Mouse (Mus musculus) forebrain, postnatal 0 days (tissue): Measurements from ENCODE around the gene Mapk8ip2. TPM values are rescaled to one million over a fixed set of nuclear protein-coding genes. Genes with fewer than 3 reads are reported as not detected.
"Not testable (repeated sequence)": the region's sequence is repeated elsewhere in the genome, so short reads cannot be mapped to it uniquely, and the experiment has no call there.

Experiments used
- ATAC-seq: fragments of 200-750 bp; cut with Nextera tagmentation; 2 replicates; pipeline ENCODE4 v1.8.0; 2017; ENCODE audit warnings: mild to moderate bottlenecking, moderate library complexity
- DNase-seq: peaks from one replicate; pipeline ENCODE4 v3.0.0-alpha.2; 2015
- H3K27ac ChIP-seq: fragments of 300-500 bp; sonication (generic); 2 replicates; pipeline ENCODE4 v1.5.1; 2014; ENCODE audit warnings: low read depth, mild to moderate bottlenecking, antibody characterized with exemption, low read length, moderate library complexity, mixed read lengths
- H3K27me3 ChIP-seq: fragments of 300-500 bp; sonication (generic); 2 replicates; pipeline ENCODE4 v1.6.1; 2014; ENCODE audit warnings: mild to moderate bottlenecking, low read length, mixed read lengths; ENCODE audit not compliant: insufficient read depth
- H3K36me3 ChIP-seq: fragments of 300-500 bp; sonication (generic); 2 replicates; pipeline ENCODE4 v1.6.1; 2014; ENCODE audit warnings: mild to moderate bottlenecking, moderate library complexity; ENCODE audit not compliant: insufficient read depth
- H3K4me1 ChIP-seq: fragments of 300-500 bp; sonication (generic); 2 replicates; pipeline ENCODE4 v1.6.1; 2014; ENCODE audit warnings: antibody characterized with exemption; ENCODE audit not compliant: insufficient read depth
- H3K4me2 ChIP-seq: fragments of 300-500 bp; sonication (generic); 2 replicates; pipeline ENCODE4 v1.6.1; 2014; ENCODE audit warnings: low read depth, mild to moderate bottlenecking, moderate library complexity
- H3K4me3 ChIP-seq: fragments of 300-500 bp; sonication (generic); 2 replicates; pipeline ENCODE4 v1.5.1; 2014; ENCODE audit warnings: low read depth, low read length, mixed read lengths
- H3K9ac ChIP-seq: fragments of 300-500 bp; sonication (generic); 2 replicates; pipeline ENCODE4 v1.6.1; 2014; ENCODE audit warnings: mild to moderate bottlenecking
- H3K9me3 ChIP-seq: fragments of 300-500 bp; sonication (generic); 2 replicates; pipeline ENCODE4 v1.6.1; 2016; ENCODE audit warnings: low read length
- CTCF ChIP-seq: sonication (generic); IDR thresholded peaks from 2 replicates; pipeline ENCODE4 v1.5.1; 2016; ENCODE audit warnings: antibody characterized with exemption, control low read depth, low read depth
- WGBS: fragments of 180-500 bp; shearing (Covaris S2); extraction: QIAGEN DNeasy Blood & Tissue Kit; methylation state at CpG from one replicate; pipeline ENCODE4 v1.1.7; 2014; 5-methylcytosine and 5-hydroxymethylcytosine counted together
- polyA plus RNA-seq: library from polyadenylated mRNA; unstranded; fragments of >200 nt; fragmentation: Nextera tagmentation; extraction: Ambion mirVana; gene quantifications from 2 replicates; pipeline ENCODE4 v1.2.1, GENCODE M21; 2015
- total RNA-seq: library from RNA; depleted of rRNA; stranded (reverse); fragments of >200 nt; gene quantifications from 2 replicates; pipeline ENCODE4 v1.2.3, GENCODE M21; 2014

Gene Mapk8ip2
- total and polyA plus RNA-seq, 2 experiments from 2014 or later, result 70.9 to 95.8 TPM

GRCm38 (mm10) chr15:89425711-89426121 lies 28.0 kb upstream of the Mapk8ip2 start, which contains the start of gene Cpt1b:
Gene Cpt1b, minus strand, starts transcription at chr15:89425863.
- ATAC-seq (no peak), DNase-seq (no peak)
- 47% methylated on average over 6 of the region's 6 CpGs for WGBS
- no peak within 1 kb of the TSS for H3K4me2 ChIP-seq
- peaks cover 10% of the 10 kb centered on the region; the same call in 1 of the 2 replicates for H3K4me1 ChIP-seq
- H3K9ac ChIP-seq, result no peak within 1 kb of the TSS
- H3K27me3 ChIP-seq, result no peaks in the 10 kb centered on the region
- H3K27ac ChIP-seq, result no peak within 1 kb of the TSS
- TF ChIP-seq CTCF, result no peak
- H3K36me3 ChIP-seq, result peaks cover 28% of the 10 kb centered on the region
- H3K9me3 ChIP-seq, result no peaks in the 10 kb centered on the region
- H3K4me3 ChIP-seq, result no peak within 1 kb of the TSS

DNA sequence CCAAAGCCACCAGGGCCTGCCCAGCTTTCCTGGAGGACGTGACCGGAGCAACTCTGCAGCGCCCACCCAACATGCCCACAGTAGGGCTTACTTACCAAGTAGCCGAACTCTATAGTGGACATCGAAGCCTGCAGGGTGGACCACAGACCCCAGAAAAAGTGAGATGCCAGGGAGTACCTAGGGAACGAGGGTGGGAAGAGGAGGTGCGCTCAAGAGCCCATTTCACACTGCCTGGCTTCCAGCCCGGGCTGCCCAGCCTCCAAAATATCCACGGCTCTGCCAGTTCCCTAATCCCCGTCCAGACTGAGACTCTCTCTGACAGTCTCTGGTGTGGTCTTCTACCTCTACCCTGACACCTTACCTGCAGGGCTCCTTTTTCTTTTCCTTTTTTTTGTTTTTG lies 27.0 kb upstream of the Mapk8ip2 start:
- no peaks in the 10 kb centered on the region for H3K27me3 ChIP-seq
- no peak overlapping the region for H3K27ac ChIP-seq
- whole genome bisulfite sequencing, result 83% methylated on average over 10 of the region's 10 CpGs

DNA sequence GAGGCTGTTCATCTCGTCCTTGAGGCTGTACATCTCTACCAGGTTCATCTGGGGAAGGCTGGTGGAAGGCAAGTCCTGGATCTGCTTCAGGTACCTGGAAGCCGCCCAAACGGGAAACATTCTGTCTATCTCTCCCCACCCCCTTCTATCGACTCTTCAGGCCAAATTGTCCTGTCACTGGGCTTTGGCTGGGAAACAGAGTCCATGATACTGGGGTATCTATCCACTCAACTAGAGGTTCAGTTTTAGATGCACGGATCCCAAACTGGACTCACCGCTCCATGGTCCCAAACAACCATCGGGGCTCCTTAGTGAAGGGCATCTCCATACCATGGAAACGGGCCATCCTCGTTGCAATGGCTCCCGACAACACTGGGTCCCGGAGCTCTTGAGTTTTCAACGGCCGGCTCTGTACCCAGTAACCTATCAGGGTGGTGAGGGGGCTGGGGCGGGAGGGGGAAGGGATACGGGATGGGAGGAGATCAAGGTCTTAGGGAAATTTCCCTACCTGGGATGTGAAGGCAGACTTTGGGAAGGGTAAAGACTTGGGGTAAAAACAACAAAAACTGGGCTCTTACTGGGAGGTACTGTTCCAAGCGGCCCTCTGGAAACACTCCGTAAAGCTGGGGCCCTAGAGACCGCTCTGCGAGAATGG lies 25.4 kb upstream of the Mapk8ip2 start:
- no peak overlapping the region for H3K27ac ChIP-seq

More for the DNA sequence above, 27.0 kb upstream of the Mapk8ip2 start:
- TF ChIP-seq CTCF, result no peak
- H3K4me1 ChIP-seq, result peaks cover 10% of the 10 kb centered on the region; the same call in 1 of the 2 replicates
- ATAC-seq (no peak), DNase-seq (no peak)
- no peak overlapping the region for H3K9ac ChIP-seq
- peaks cover 28% of the 10 kb centered on the region for H3K36me3 ChIP-seq
- H3K9me3 ChIP-seq, result no peaks in the 10 kb centered on the region
- no peak overlapping the region for H3K4me2 ChIP-seq
- H3K4me3 ChIP-seq, result no peak overlapping the region

DNA sequence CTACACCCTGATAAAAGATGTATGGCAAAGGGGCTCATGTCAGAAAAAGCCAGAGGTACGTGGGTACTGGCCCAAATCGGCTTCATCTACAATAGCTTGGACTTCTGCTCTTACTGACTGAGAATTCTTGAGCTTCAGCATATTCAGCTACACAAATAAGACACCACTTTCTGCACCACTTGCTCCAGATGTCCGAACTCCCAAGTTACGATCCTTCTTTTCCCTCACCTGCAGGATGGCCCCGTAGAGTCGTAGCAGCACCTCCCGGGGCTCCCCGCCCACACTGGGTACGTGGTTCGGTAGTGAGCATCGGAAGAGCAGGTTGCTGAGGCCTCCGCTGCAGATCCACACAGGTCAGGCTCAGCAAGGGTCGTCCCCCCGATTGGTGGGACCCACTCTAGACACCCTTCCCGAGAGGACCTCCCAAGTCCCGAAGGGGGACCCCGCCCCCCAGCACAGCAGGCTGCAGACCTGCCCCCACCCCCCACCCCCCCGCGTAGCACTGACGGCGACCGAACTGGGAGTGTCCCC lies 24.8 kb upstream of the Mapk8ip2 start:
- Histone ChIP-seq H3K27me3 (no peaks in the 10 kb centered on the region), H3K4me1 (peaks cover 10% of the 10 kb centered on the region; the same call in 1 of the 2 replicates), H3K9ac (peak overlapping the region; percentile 74), H3K36me3 (peaks cover 23% of the 10 kb centered on the region), H3K9me3 (no peaks in the 10 kb centered on the region), H3K27ac (peak overlapping the region; percentile 42; the same call in 1 of the 2 replicates), H3K4me2 (peak overlapping the region; percentile 95), H3K4me3 (peak overlapping the region; percentile 65)
- TF ChIP-seq CTCF, result no peak
- peak; percentile 15 for ATAC-seq
- 4% methylated on average over 22 of the region's 22 CpGs for WGBS
- peak; percentile 35 for DNase-seq

More for the DNA sequence above, 25.4 kb upstream of the Mapk8ip2 start:
- Histone ChIP-seq H3K27me3 (no peaks in the 10 kb centered on the region), H3K36me3 (peaks cover 23% of the 10 kb centered on the region), H3K4me1 (peaks cover 10% of the 10 kb centered on the region; the same call in 1 of the 2 replicates), H3K9me3 (no peaks in the 10 kb centered on the region), H3K4me2 (peak overlapping the region; percentile 95), H3K9ac (0 out of 2 replicates have a peak overlapping the region, but pooled peaks have one; percentile 74), H3K4me3 (peak overlapping the region; percentile 65)
- no peak for ATAC-seq
- no peak for DNase-seq
- WGBS, result 83% methylated on average over 19 of the region's 19 CpGs
- TF ChIP-seq CTCF, result no peak

DNA sequence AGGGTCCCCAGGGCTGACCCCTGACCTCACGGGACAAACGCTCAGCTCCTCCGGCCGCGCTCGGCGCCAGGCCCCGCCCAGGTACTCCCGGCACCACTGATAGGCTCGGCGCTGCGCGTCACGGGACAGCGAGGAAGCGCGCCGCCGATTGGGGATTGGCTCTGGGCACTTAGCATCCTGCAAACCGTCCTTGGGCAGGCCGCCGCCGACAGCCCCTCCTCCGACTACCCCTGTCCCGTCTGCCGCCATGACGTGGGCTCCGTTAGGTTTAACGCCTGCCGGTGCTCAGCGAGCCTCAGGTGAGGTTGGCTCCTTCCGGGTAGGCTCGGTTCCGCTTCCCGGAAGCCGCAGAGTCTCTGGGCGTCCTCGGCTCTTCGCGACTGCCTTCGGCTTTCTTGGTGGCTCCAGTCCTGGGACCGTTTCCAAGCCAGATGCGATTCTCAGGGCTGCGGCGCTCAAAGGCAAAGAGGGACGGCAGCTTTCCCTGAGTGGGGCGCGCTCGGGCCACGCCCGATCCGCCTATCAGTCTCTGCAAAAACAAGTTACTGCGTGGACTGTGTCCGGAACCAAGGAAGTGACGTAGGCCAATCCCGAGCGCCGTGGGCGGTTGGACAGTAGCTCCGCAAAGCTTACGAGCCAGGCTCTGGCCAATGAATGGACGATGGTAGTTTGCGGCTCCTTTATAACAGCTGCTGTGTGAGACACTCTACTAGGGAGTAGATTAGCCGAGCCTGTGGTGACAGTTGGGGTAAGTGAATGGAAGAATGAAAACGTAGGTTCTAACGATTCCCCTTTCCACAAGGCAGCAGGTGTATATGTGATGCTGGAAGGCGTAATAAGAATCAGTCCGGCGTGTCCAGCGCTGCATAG lies 24.1 kb upstream of the Mapk8ip2 start, which contains the start of the genes C730034F03Rik, Gm44502 and Chkb:
Gene C730034F03Rik (plus strand): TSS at position 238 of the 870 bp plus-strand sequence.
Gene Gm44502 (minus strand): TSS at position 345 of the 870 bp plus-strand sequence.
Gene Chkb (minus strand): TSS at position 557 of the 870 bp plus-strand sequence.
- Histone ChIP-seq H3K9me3 (no peaks in the 10 kb centered on the region), H3K4me2 (peak within 1 kb of the TSS; percentile 95), H3K27ac (peak within 1 kb of the TSS; percentile 89), H3K9ac (peak within 1 kb of the TSS; percentile 74), H3K36me3 (peaks cover 23% of the 10 kb centered on the region), H3K4me3 (peak within 1 kb of the TSS; percentile 65), H3K27me3 (no peaks in the 10 kb centered on the region), H3K4me1 (peaks cover 10% of the 10 kb centered on the region; the same call in 1 of the 2 replicates)
- WGBS, result under 1% methylated on average over 70 of the region's 70 CpGs
- DNase-seq (peak; percentile 95), ATAC-seq (peak; percentile 95)
- no peak; the same call in 1 of the 2 replicates for TF ChIP-seq CTCF

GRCm38 (mm10) chr15:89430341-89430740 lies 23.4 kb upstream of the Mapk8ip2 start:
- Histone ChIP-seq H3K4me3 (peak overlapping the region; percentile 65), H3K27ac (peak overlapping the region; percentile 89), H3K36me3 (peaks cover 23% of the 10 kb centered on the region), H3K9me3 (no peaks in the 10 kb centered on the region), H3K27me3 (no peaks in the 10 kb centered on the region), H3K4me1 (peaks cover 10% of the 10 kb centered on the region; the same call in 1 of the 2 replicates), H3K9ac (peak overlapping the region; percentile 74), H3K4me2 (peak overlapping the region; percentile 95)
- DNase-seq (no peak), ATAC-seq (no peak)
- peak; percentile 41 for TF ChIP-seq CTCF
- 47% methylated on average over 6 of the region's 6 CpGs for WGBS

GRCm38 (mm10) chr15:89430771-89431170 lies 22.9 kb upstream of the Mapk8ip2 start:
- H3K4me3 ChIP-seq, H3K27me3 ChIP-seq, H3K9me3 ChIP-seq, H3K4me1 ChIP-seq, DNase-seq, H3K9ac ChIP-seq, ATAC-seq, H3K27ac ChIP-seq, H3K4me2 ChIP-seq: not testable (repeated sequence)
- peaks cover 22% of the 10 kb centered on the region for H3K36me3 ChIP-seq
- 93% methylated on average over 6 of the region's 9 CpGs for WGBS
